Mouse (Mus musculus): ENCODE measurements at regions not wholly inside any gene's neighbourhood (a gene's known extent, or its start where the extent isn't known, plus 50 kb on each side); places are given as distances from the start of the nearest gene placed in this dataset.

DNA sequence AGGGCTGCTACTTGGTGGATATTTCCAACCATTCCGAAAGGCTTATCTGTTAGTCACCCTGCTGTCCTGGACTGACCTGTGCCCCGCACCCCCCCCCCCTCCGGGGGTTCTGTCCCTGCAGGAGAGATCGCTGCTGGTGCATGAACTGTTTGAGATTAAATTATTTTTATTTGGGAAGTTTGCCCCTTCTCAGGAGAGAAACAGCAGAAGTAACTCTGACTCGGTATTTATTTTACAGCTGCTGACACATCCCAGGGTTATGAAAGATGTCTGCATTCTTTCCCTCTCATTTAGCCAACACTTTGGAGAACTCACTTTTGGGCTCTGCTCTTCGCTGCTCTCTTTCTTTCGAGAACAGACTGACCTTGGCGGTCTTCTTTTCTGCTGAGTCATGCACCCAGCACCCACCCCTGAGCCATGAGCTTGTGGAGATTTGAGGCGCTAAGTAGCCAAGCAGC, 99.5 kb upstream of the Rgma start:
- TF ChIP-seq CTCF (conservative IDR thresholded peaks at IDR 0.05; ENCODE audit: insufficient read depth, insufficient read length, low read depth, low read length) (no peak), POLR2A (IDR thresholded peaks at IDR 0.05; ENCODE audit: low read depth, low read length) (no peak)
- no peaks in the 10 kb centered on the region for H3K27me3 ChIP-seq (replicated peaks; ENCODE audit: control insufficient read depth, insufficient read depth, low read length)
- no peak overlapping the region for H3K4me3 ChIP-seq (ENCODE audit: insufficient read depth, low read depth, low read length)
- peak; percentile 8 for DNase-seq
- no peaks in the 10 kb centered on the region for H3K36me3 ChIP-seq (ENCODE audit: control insufficient read depth, insufficient read depth, low read length)
- H3K27ac ChIP-seq (ENCODE audit: insufficient read depth, low read depth, low read length) = no peak overlapping the region
- no peaks in the 10 kb centered on the region for H3K4me1 ChIP-seq (ENCODE audit: control insufficient read depth, insufficient read depth, low read length)
- 78% methylated on average over 9 of the region's 9 CpGs for WGBS

DNA sequence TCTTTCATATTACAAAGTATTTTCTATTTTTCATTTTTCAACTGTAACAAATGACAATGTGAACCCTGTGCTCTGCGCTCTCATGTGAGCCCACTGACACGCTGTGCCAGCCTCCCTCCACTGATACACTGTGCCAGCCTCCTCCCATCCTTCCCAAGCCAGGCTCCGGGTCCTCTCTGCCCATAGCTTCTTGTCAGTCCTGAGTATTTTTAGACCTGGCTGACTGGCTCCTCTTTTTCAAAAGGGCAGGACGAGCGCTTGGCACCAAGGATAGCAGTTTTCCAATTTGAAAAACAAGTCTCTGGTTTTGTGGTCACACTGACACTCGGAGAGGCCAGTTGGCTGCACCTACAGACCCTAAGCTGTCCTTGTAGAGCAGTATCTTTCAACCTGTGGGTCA, 96.7 kb upstream of the Rgma start:
- WGBS = 87% methylated on average over 6 of the region's 6 CpGs
- TF ChIP-seq CTCF (conservative IDR thresholded peaks at IDR 0.05; ENCODE audit: insufficient read depth, insufficient read length, low read depth, low read length) (no peak), POLR2A (IDR thresholded peaks at IDR 0.05; ENCODE audit: low read depth, low read length) (no peak)
- H3K27me3 ChIP-seq (replicated peaks; ENCODE audit: control insufficient read depth, insufficient read depth, low read length) = no peaks in the 10 kb centered on the region
- no peak overlapping the region for H3K27ac ChIP-seq (ENCODE audit: insufficient read depth, low read depth, low read length)
- no peak overlapping the region for H3K4me3 ChIP-seq (ENCODE audit: insufficient read depth, low read depth, low read length)
- no peak for DNase-seq
- no peaks in the 10 kb centered on the region for H3K36me3 ChIP-seq (ENCODE audit: control insufficient read depth, insufficient read depth, low read length)
- no peaks in the 10 kb centered on the region for H3K4me1 ChIP-seq (ENCODE audit: control insufficient read depth, insufficient read depth, low read length)

DNA sequence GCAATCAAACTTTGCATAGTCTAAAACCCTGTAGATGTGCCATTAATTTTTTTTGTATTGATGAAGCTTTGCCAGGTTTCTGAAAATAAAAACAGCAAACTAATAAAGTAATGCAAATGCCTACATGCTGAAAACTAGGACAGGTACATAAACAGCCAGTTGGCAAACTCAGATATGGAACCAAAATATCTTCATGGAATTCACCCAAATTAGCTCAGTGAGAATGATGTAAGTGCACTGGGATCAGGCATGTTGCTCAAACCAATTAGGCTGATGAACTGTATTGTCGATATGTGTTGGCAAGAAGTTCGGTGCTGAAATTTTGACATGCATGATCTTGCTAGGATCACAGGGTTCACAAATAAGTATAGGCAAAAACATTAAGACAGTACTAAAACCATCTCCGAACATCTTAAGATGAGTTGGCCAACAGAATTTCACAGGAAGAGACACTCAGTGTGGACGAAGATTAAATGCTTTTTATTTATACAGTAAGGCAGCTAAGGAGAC, 95.3 kb upstream of the Rgma start:
- no peaks in the 10 kb centered on the region for H3K27me3 ChIP-seq (replicated peaks; ENCODE audit: control insufficient read depth, insufficient read depth, low read length)
- H3K4me1 ChIP-seq (ENCODE audit: control insufficient read depth, insufficient read depth, low read length) = no peaks in the 10 kb centered on the region
- DNase-seq = no peak
- no peak for TF ChIP-seq CTCF (conservative IDR thresholded peaks at IDR 0.05; ENCODE audit: insufficient read depth, insufficient read length, low read depth, low read length)
- TF ChIP-seq POLR2A (IDR thresholded peaks at IDR 0.05; ENCODE audit: low read depth, low read length) = no peak
- H3K36me3 ChIP-seq (ENCODE audit: control insufficient read depth, insufficient read depth, low read length) = no peaks in the 10 kb centered on the region
- 90% methylated on average over 4 of the region's 4 CpGs for WGBS
- H3K4me3 ChIP-seq (ENCODE audit: insufficient read depth, low read depth, low read length) = no peak overlapping the region
- H3K27ac ChIP-seq (ENCODE audit: insufficient read depth, low read depth, low read length) = no peak overlapping the region

DNA sequence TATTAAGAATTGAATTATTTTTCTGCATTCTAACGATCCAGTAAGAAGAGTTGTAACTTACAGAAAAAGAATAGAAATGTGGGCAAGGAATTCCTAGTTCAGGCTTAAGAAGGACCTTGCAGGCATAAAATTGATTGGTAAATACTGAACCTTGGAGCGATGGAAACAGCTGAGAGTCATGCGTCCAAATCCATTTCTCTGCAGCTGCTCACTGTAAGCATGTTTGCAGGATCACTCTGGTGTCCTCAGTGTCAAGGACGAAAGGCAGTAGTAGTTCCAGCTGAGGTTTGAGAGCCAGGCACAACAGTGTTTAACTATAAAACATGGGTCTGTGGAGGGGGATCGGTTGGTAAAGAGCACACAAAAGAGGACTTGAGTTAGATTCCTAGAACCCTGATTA, 89.1 kb upstream of the Rgma start:
- no peaks in the 10 kb centered on the region for H3K36me3 ChIP-seq (ENCODE audit: control insufficient read depth, insufficient read depth, low read length)
- no peak for DNase-seq
- H3K27ac ChIP-seq (ENCODE audit: insufficient read depth, low read depth, low read length) = no peak overlapping the region
- H3K4me3 ChIP-seq (ENCODE audit: insufficient read depth, low read depth, low read length) = no peak overlapping the region
- TF ChIP-seq CTCF (conservative IDR thresholded peaks at IDR 0.05; ENCODE audit: insufficient read depth, insufficient read length, low read depth, low read length) (no peak), POLR2A (IDR thresholded peaks at IDR 0.05; ENCODE audit: low read depth, low read length) (no peak)
- 89% methylated on average over 5 of the region's 5 CpGs for WGBS
- no peaks in the 10 kb centered on the region for H3K27me3 ChIP-seq (replicated peaks; ENCODE audit: control insufficient read depth, insufficient read depth, low read length)
- no peaks in the 10 kb centered on the region for H3K4me1 ChIP-seq (ENCODE audit: control insufficient read depth, insufficient read depth, low read length)

DNA sequence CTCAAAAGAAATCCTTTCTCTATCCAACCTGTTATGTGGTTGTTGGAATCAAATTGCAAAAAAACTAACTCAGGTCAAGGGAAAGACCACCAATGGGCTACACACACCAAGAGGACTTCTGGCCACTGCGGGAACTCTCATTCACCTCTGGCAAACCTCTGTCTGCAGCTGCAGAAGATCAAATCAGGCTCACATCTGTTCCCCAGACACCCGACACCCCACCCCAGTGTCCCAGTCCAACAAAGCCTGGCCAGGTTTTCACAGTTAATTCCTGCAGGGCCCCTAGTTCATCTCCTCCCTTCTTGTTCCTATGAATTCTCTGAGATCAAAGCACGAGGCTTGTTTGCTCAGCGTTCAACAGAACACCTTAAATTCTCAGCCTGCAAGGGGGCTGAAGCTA, 82.0 kb upstream of the Rgma start:
- Histone ChIP-seq H3K27ac (ENCODE audit: insufficient read depth, low read depth, low read length) (no peak overlapping the region), H3K4me3 (ENCODE audit: insufficient read depth, low read depth, low read length) (no peak overlapping the region), H3K4me1 (ENCODE audit: control insufficient read depth, insufficient read depth, low read length) (no peaks in the 10 kb centered on the region), H3K36me3 (ENCODE audit: control insufficient read depth, insufficient read depth, low read length) (no peaks in the 10 kb centered on the region), H3K27me3 (replicated peaks; ENCODE audit: control insufficient read depth, insufficient read depth, low read length) (no peaks in the 10 kb centered on the region)
- TF ChIP-seq CTCF (conservative IDR thresholded peaks at IDR 0.05; ENCODE audit: insufficient read depth, insufficient read length, low read depth, low read length) (no peak), POLR2A (IDR thresholded peaks at IDR 0.05; ENCODE audit: low read depth, low read length) (no peak)
- DNase-seq = no peak
- 43% methylated on average over 4 of the region's 4 CpGs for WGBS

DNA sequence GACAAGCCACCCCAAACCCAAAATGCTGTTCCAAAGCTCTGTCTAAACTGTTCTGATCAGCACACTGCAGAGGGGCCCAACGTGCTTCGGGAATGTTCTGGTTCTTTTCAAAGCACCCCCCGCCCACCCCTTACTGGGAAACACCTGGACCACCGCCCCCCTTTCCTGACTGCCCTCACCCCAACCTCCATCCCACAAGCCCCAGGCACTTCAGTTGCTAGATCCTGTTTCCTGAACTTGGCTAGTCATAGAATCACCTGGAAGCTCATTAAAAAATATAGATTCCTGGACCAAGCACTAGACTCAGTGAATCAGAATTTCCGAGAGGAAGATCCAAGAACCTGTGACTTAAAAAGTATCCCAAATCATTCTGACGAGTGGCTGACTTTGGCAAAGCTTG, 80.9 kb upstream of the Rgma start:
- no peaks in the 10 kb centered on the region for H3K4me1 ChIP-seq (ENCODE audit: control insufficient read depth, insufficient read depth, low read length)

DNA sequence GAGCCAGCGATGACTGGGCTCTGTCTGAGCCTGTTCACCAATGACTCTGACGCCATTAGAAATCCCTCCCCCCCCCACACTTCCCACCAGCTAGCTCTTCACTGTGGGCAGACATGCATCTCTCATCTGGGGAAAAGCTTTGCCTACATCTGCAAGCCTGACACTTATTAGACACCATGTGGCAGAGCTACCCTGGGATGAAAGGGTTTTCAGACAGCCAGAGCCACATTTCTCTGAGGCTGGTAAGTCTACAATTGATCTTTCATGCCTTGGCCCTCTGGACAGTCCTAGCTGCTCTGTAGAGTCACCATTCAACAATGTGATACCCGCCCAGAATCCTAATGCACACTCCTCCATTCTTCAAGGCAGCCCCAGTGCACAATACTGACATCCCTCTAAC, 72.8 kb upstream of the Rgma start:
- WGBS = 77% methylated on average over 3 of the region's 3 CpGs
- Histone ChIP-seq H3K36me3 (ENCODE audit: control insufficient read depth, insufficient read depth, low read length) (no peaks in the 10 kb centered on the region), H3K27ac (ENCODE audit: insufficient read depth, low read depth, low read length) (no peak overlapping the region), H3K4me1 (ENCODE audit: control insufficient read depth, insufficient read depth, low read length) (no peaks in the 10 kb centered on the region), H3K27me3 (replicated peaks; ENCODE audit: control insufficient read depth, insufficient read depth, low read length) (no peaks in the 10 kb centered on the region), H3K4me3 (ENCODE audit: insufficient read depth, low read depth, low read length) (no peak overlapping the region)
- DNase-seq = no peak
- TF ChIP-seq POLR2A (IDR thresholded peaks at IDR 0.05; ENCODE audit: low read depth, low read length) (no peak), CTCF (conservative IDR thresholded peaks at IDR 0.05; ENCODE audit: insufficient read depth, insufficient read length, low read depth, low read length) (no peak)

More for the DNA sequence above, 80.9 kb upstream of the Rgma start:
- Histone ChIP-seq H3K36me3 (ENCODE audit: control insufficient read depth, insufficient read depth, low read length) (no peaks in the 10 kb centered on the region), H3K27ac (ENCODE audit: insufficient read depth, low read depth, low read length) (no peak overlapping the region), H3K4me3 (ENCODE audit: insufficient read depth, low read depth, low read length) (no peak overlapping the region), H3K27me3 (replicated peaks; ENCODE audit: control insufficient read depth, insufficient read depth, low read length) (no peaks in the 10 kb centered on the region)
- TF ChIP-seq POLR2A (IDR thresholded peaks at IDR 0.05; ENCODE audit: low read depth, low read length) (no peak), CTCF (conservative IDR thresholded peaks at IDR 0.05; ENCODE audit: insufficient read depth, insufficient read length, low read depth, low read length) (no peak)
- no peak for DNase-seq
- WGBS = 86% methylated on average over 6 of the region's 6 CpGs

Data from kidney, adult 2 months (tissue).